Mouse (Mus musculus): Measurements from ENCODE around the gene Obscn.

- TF ChIP-seq CTCF (IDR thresholded peaks at IDR 0.05; ENCODE audit: insufficient read depth, low read depth, low read length), result no peak
- TF ChIP-seq POLR2A (IDR thresholded peaks at IDR 0.05; ENCODE audit: insufficient read depth, low read depth, low read length), result no peak
These were observed 165.2 kb downstream of the Obscn start for GRCm38 (mm10) chr11:58970831-58971530.

All from olfactory bulb, adult 2 months (tissue).